Mouse (Mus musculus): Measurements from ENCODE around the gene Znrf3.

DNA sequence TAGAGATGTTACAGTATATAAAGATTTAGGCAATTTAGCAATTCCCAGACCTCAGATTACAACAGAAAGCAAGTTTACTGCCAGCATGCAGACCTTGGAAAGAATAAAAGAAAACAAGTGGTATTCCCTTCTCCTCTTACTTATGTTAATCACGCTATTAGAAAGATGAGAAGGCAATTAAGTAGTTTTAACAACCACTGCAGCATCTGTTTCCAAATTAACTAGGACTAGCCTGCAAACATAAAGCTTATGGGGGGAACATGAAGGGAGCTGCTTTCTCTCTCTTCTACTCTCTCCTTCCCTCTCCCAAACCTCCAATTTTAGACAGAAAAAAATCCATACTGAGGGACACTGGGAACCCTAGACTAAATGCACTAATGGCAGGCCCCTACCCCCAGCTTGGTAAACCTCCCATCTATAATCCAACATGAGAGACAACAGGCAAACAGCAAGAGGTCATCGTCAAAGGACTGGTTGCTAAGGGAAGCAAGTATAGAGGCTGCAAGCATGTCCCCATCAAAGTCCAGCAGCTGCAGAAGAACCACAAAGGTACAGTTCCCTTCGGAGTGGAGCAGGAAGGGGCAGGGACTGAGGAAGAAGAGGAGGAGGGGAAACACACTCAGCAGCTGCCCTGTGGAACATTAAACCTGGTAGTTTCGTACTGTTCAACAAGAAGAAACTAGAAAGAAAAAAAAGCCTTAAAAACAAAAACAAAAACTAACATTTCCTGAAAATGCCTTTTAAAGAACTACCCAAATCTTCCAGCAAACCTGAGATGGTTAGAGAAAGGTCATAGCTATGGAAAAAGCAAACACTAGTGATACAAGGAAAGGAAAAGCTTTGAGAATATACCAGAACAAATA lies 53.4 kb downstream of the Znrf3 start:
- TF ChIP-seq CTCF (conservative IDR thresholded peaks at IDR 0.05; ENCODE audit: low read length) = no peak
- no peak for TF ChIP-seq POU5F1 (IDR thresholded peaks at IDR 0.05; ENCODE audit: borderline replicate concordance, low read length)

Data from E14TG2a.4 (cell line).